Mouse (Mus musculus) liver, embryonic 11.5 days (tissue): ENCODE measurements around the gene 4933427I04Rik. TPM values are rescaled to one million over a fixed set of nuclear protein-coding genes. Genes with fewer than 3 reads are reported as not detected.

ENCODE experiments used
- ATAC-seq: fragments of 200-750 bp; cut with Nextera tagmentation; replicated peaks from 2 replicates; pipeline ENCODE4 v1.8.0; 2017; ENCODE audit warnings: moderate number of reproducible peaks, mild to moderate bottlenecking, moderate TSS enrichment, moderate library complexity; ENCODE audit not compliant: low FRiP score
- DNase-seq: peaks from one replicate; pipeline ENCODE4 v3.0.0-alpha.2; 2017; ENCODE audit warnings: low spot score
- H3K27ac ChIP-seq: fragments of 300-500 bp; sonication (generic); 2 replicates; pipeline ENCODE4 v1.5.1; 2014; ENCODE audit warnings: mild to moderate bottlenecking, low read depth, low read length, control low read depth
- H3K27me3 ChIP-seq: fragments of 300-500 bp; sonication (generic); replicated peaks from 2 replicates; pipeline ENCODE4 v1.6.1; 2014; ENCODE audit warnings: low read length, mixed read lengths; ENCODE audit not compliant: control insufficient read depth, insufficient read depth
- H3K36me3 ChIP-seq: fragments of 300-500 bp; sonication (generic); 2 replicates; pipeline ENCODE4 v1.6.1; 2014; ENCODE audit warnings: mild to moderate bottlenecking, low read length, moderate library complexity, mixed read lengths; ENCODE audit not compliant: control insufficient read depth, insufficient read depth
- H3K4me1 ChIP-seq: fragments of 300-500 bp; sonication (generic); replicated peaks from 2 replicates; pipeline ENCODE4 v1.6.1; 2014; ENCODE audit warnings: low read length, mixed read lengths; ENCODE audit not compliant: control insufficient read depth, insufficient read depth
- H3K4me2 ChIP-seq: fragments of 300-500 bp; sonication (generic); 2 replicates; pipeline ENCODE4 v1.6.1; 2014; ENCODE audit warnings: mild to moderate bottlenecking, control low read depth, moderate library complexity
- H3K4me3 ChIP-seq: fragments of 300-500 bp; sonication (generic); 2 replicates; pipeline ENCODE4 v1.5.1; 2014; ENCODE audit warnings: low read depth, low read length, control low read depth
- H3K9ac ChIP-seq: fragments of 300-500 bp; sonication (generic); 2 replicates; pipeline ENCODE4 v1.6.1; 2014; ENCODE audit warnings: low read depth, low read length, control low read depth
- H3K9me3 ChIP-seq: fragments of 300-500 bp; sonication (generic); 2 replicates; pipeline ENCODE4 v1.6.1; 2016; ENCODE audit warnings: low read length, inconsistent platforms, mixed read lengths; ENCODE audit not compliant: control insufficient read depth
- WGBS: fragments of 180-500 bp; shearing (Covaris S2); extraction: QIAGEN DNeasy Blood & Tissue Kit; methylation state at CpG from one replicate; pipeline ENCODE4 v1.1.7; 2014; 5-methylcytosine and 5-hydroxymethylcytosine counted together
- polyA plus RNA-seq: library from polyadenylated mRNA; unstranded; fragments of >200 nt; fragmentation: Nextera tagmentation; extraction: Ambion mirVana; gene quantifications from 2 replicates; pipeline ENCODE4 v1.2.1, GENCODE M21; 2014

4933427I04Rik gene
- 0.07 TPM in 1 of 2 replicates, not detected in the other for polyA plus RNA-seq

- Histone ChIP-seq H3K27me3 (no peaks in the 10 kb centered on the region), H3K9me3 (no peaks in the 10 kb centered on the region), H3K4me3 (no peak within 1 kb of the TSS), H3K27ac (no peak within 1 kb of the TSS), H3K9ac (no peak within 1 kb of the TSS), H3K4me2 (no peak within 1 kb of the TSS), H3K4me1 (no peaks in the 10 kb centered on the region), H3K36me3 (no peaks in the 10 kb centered on the region)
- no peak for ATAC-seq
- WGBS = 70% methylated on average over 3 of the region's 3 CpGs
- no peak for DNase-seq
Observed at GRCm38 (mm10) chr4:123859379-123859778, at the start of gene 4933427I04Rik. Gene 4933427I04Rik (plus strand): TSS chr4:123859679.

- Histone ChIP-seq H3K27me3 (no peaks in the 10 kb centered on the region), H3K4me2 (no peak overlapping the region), H3K9ac (no peak overlapping the region), H3K4me1 (no peaks in the 10 kb centered on the region), H3K4me3 (no peak overlapping the region), H3K9me3 (no peaks in the 10 kb centered on the region), H3K36me3 (no peaks in the 10 kb centered on the region), H3K27ac (no peak overlapping the region)
- DNase-seq (no peak), ATAC-seq (no peak)
- 77% methylated on average over 12 of the region's 12 CpGs for WGBS
Observed at GRCm38 (mm10) chr4:123810475-123811295, 48.8 kb upstream of the 4933427I04Rik start.

DNA sequence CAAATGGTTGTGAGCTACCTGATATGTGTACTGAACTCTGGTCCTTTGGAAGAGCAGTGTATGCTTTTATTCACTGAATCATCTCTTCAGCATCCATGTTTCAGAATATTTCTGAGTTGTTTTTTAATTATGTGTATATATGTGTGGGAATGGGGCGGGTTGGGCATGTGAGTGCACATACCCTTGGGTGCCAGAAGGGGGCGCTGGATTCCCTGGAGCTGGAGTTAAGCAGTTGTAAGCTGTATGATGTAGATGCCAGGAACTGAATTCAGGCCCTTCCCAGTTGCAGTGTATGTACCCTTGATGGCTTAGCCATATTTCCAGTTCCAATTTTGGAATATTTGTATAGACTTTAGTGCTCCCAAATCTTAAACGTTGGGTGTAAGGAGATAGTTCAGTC lies 47.0 kb upstream of the 4933427I04Rik start:
- 67% methylated on average over 3 of the region's 3 CpGs for WGBS
- Histone ChIP-seq H3K27ac (no peak overlapping the region), H3K4me3 (no peak overlapping the region), H3K27me3 (no peaks in the 10 kb centered on the region), H3K36me3 (no peaks in the 10 kb centered on the region), H3K9me3 (no peaks in the 10 kb centered on the region), H3K4me2 (no peak overlapping the region), H3K9ac (no peak overlapping the region), H3K4me1 (no peaks in the 10 kb centered on the region)
- DNase-seq (no peak), ATAC-seq (no peak)

DNA sequence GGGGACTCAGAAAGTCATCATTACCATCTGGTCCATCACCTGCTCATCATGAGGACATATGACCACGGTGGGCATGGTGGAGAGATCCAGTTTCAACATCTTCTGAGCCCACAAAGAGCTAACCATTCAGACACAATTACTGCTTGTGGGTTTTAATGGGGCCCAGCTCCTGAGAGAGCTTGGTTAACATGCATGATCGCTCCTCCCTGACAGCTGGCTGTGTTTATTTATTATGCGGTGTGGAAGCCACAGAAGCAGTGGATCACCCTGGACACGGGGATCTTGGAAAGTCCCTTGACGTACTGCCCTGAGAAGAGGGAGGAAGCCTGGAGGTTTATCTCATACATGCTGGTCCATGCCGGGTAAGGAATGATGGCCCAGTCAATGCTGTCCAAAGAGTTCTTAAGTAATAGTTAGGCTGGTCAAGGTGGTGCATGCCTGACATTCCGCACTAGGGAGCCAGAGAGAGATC lies 45.4 kb upstream of the 4933427I04Rik start:
- no peak overlapping the region for H3K4me3 ChIP-seq
- no peaks in the 10 kb centered on the region for H3K9me3 ChIP-seq
- WGBS = 71% methylated on average over 7 of the region's 7 CpGs
- no peak overlapping the region for H3K27ac ChIP-seq
- no peaks in the 10 kb centered on the region for H3K27me3 ChIP-seq
- no peaks in the 10 kb centered on the region for H3K36me3 ChIP-seq
- no peak overlapping the region for H3K9ac ChIP-seq
- no peak for DNase-seq
- no peak overlapping the region for H3K4me2 ChIP-seq
- no peaks in the 10 kb centered on the region for H3K4me1 ChIP-seq
- no peak for ATAC-seq

GRCm38 (mm10) chr4:123819093-123819610 lies 40.3 kb upstream of the 4933427I04Rik start:
- Histone ChIP-seq H3K9me3 (no peaks in the 10 kb centered on the region), H3K27ac (no peak overlapping the region), H3K4me1 (no peaks in the 10 kb centered on the region), H3K4me3 (no peak overlapping the region), H3K9ac (no peak overlapping the region), H3K4me2 (no peak overlapping the region), H3K27me3 (no peaks in the 10 kb centered on the region), H3K36me3 (no peaks in the 10 kb centered on the region)
- ATAC-seq = no peak
- DNase-seq = no peak
- WGBS = 48% methylated on average over 4 of the region's 4 CpGs

- H3K27me3 ChIP-seq = no peaks in the 10 kb centered on the region
- no peak overlapping the region for H3K9ac ChIP-seq
- 75% methylated on average over 8 of the region's 8 CpGs for WGBS
- peaks cover 2% of the 10 kb centered on the region for H3K9me3 ChIP-seq
- ATAC-seq (no peak), DNase-seq (no peak)
- no peaks in the 10 kb centered on the region for H3K36me3 ChIP-seq
- H3K4me1 ChIP-seq = no peaks in the 10 kb centered on the region
- H3K4me2 ChIP-seq = no peak overlapping the region
- no peak overlapping the region for H3K4me3 ChIP-seq
- no peak overlapping the region for H3K27ac ChIP-seq
Observed at GRCm38 (mm10) chr4:123842126-123842525, 17.4 kb upstream of the 4933427I04Rik start.

DNA sequence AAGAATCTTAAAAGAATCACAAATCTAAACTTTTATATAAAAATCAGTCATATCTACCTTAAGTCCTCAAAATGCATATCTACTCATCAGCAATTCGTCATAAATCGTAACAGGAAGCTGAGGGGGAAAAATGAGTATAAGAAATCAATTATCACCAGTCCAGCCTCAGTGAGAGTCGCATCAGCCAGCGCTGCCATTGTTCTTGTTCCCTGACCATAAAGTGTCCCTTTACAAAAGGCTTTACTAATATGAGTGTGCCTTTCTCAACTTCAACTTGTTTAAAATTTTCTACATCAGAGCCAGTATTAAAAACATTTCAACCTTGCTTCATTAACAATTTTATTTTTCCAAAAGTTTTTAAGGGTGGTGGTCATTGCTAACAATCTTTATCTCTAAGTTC lies 2.6 kb upstream of the 4933427I04Rik start:
- ATAC-seq = no peak
- WGBS = 67% methylated on average over 4 of the region's 4 CpGs

DNA sequence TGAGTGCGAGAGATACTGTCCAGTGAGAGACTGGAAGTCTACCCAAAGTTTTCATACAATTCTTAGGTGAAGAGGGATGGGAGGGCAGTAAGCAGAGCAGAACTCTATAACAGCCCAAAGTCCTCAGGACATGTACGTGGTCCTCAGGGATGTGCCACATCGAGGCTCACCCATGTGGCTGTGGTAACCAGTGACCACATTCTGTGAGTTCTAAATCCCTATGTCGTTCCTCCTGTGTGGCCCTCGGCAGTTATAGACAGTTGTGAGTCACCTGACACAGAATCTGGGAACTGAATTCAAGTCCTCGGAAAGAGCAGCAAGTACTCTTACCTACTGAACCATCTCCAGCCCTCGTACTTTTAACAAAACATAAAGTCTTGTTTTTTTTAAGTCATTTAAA lies 1.4 kb upstream of the 4933427I04Rik start:
- Histone ChIP-seq H3K9me3 (no peaks in the 10 kb centered on the region), H3K4me1 (no peaks in the 10 kb centered on the region), H3K27me3 (no peaks in the 10 kb centered on the region), H3K27ac (no peak overlapping the region), H3K9ac (no peak overlapping the region), H3K4me3 (no peak overlapping the region), H3K4me2 (no peak overlapping the region), H3K36me3 (no peaks in the 10 kb centered on the region)
- WGBS = 82% methylated on average over 7 of the region's 7 CpGs
- no peak for ATAC-seq
- DNase-seq = no peak

More for the DNA sequence above, 2.6 kb upstream of the 4933427I04Rik start:
- Histone ChIP-seq H3K27ac (no peak overlapping the region), H3K36me3 (no peaks in the 10 kb centered on the region), H3K9ac (no peak overlapping the region), H3K9me3 (no peaks in the 10 kb centered on the region), H3K4me2 (no peak overlapping the region), H3K4me3 (no peak overlapping the region), H3K4me1 (no peaks in the 10 kb centered on the region), H3K27me3 (no peaks in the 10 kb centered on the region)
- no peak for DNase-seq

GRCm38 (mm10) chr4:123859803-123860202 lies 324 bp downstream of the 4933427I04Rik start:
- DNase-seq = no peak
- H3K36me3 ChIP-seq = no peaks in the 10 kb centered on the region
- H3K4me3 ChIP-seq = no peak overlapping the region
- H3K27me3 ChIP-seq = no peaks in the 10 kb centered on the region
- H3K4me1 ChIP-seq = no peaks in the 10 kb centered on the region
- H3K9ac ChIP-seq = no peak overlapping the region
- no peak overlapping the region for H3K27ac ChIP-seq
- no peaks in the 10 kb centered on the region for H3K9me3 ChIP-seq
- 48% methylated on average over 2 of the region's 2 CpGs for WGBS
- no peak overlapping the region for H3K4me2 ChIP-seq
- no peak for ATAC-seq
